9 mouse cellular contexts compared by ENCODE assay signal in genomic region chr7:119849096-119849495, GRCm38 (mm10). TPM values are rescaled to one million over a fixed set of nuclear protein-coding genes. Genes with fewer than 3 reads are reported as not detected.
DNase-seq lines count a peak whose midpoint lies in the region; ATAC-seq lines count a peak whose summit lies in the region.
"Had no signal": no experiment of that assay in that cellular context is flagged by ENCODE, and none has a peak within 500 bp of the region (broad histone marks: within the 10 kb centered on the region; RNA-seq: fewer than 3 reads in every experiment).

No protein-coding gene starts in this region.

- H3K36me3 ChIP-seq in intestine, embryonic 15.5 days = no peaks in the 10 kb centered on the region

- H3K4me1 ChIP-seq in intestine, embryonic 15.5 days (replicated peaks) = no peaks in the 10 kb centered on the region
- H3K4me1 ChIP-seq: embryonic facial prominence, embryonic 13.5 days had no signal

- DNase-seq in spleen, postnatal 10 days (ENCODE audit: low spot score in 2 of 2) = peak; percentile 21 to 46
- DNase-seq in spleen, adult 12 weeks (ENCODE audit: low spot score) = no peak
- peak; percentile 59 for DNase-seq in cerebellum, adult 8-10 months
- DNase-seq in frontal cortex, postnatal 14 days (ENCODE audit: low spot score in 2 of 2) = peak; percentile 18 to 71
- DNase-seq in left cerebral cortex, postnatal 25 days (ENCODE audit: low spot score in 2 of 2) = peak; percentile 71 to 75
- peak; percentile 56 for DNase-seq in naive thymus-derived CD4-positive, alpha-beta T cell, adult 2 months (ENCODE audit: low read depth)
- DNase-seq in urinary bladder, adult 18-20 months (ENCODE audit: low spot score in 2 of 2) = peak; percentile 34 to 59

- WGBS in intestine, embryonic 15.5 days = 0% methylated on average over 1 of the region's 1 CpGs

- H3K9ac ChIP-seq in intestine, embryonic 15.5 days = no peak overlapping the region
- H3K9ac ChIP-seq: embryonic facial prominence, embryonic 13.5 days had no signal

- H3K4me2 ChIP-seq in intestine, embryonic 15.5 days (replicated peaks) = no peak overlapping the region
- H3K4me2 ChIP-seq: embryonic facial prominence, embryonic 13.5 days had no signal

- H3K27me3 ChIP-seq in intestine, embryonic 15.5 days (replicated peaks) = no peaks in the 10 kb centered on the region
- H3K27me3 ChIP-seq: embryonic facial prominence, embryonic 13.5 days had no signal

- intact Hi-C loops in left cerebral cortex, postnatal 25 days (cut with DNase I) = loop anchor here (2.0 kb wide), 3 partner anchors 206 to 356 kb away; no protein-coding TSS in a partner anchor

- peak; percentile 61; the same call in 1 of the 2 replicates for ATAC-seq in intestine, embryonic 15.5 days

- H3K9me3 ChIP-seq in intestine, embryonic 15.5 days = no peaks in the 10 kb centered on the region
- H3K9me3 ChIP-seq: embryonic facial prominence, embryonic 13.5 days had no signal

- H3K4me3 ChIP-seq in intestine, embryonic 15.5 days (replicated peaks) = no peak overlapping the region
- H3K4me3 ChIP-seq: embryonic facial prominence, embryonic 13.5 days had no signal

- no peak overlapping the region for H3K27ac ChIP-seq in intestine, embryonic 15.5 days
- H3K27ac ChIP-seq: embryonic facial prominence, embryonic 13.5 days had no signal

RNA-seq across cellular contexts. Expression of gene Lyrm1, which starts 46.6 kb away (rescaled TPM):
- 8.1 and 9.5 TPM in 2 replicates for polyA plus RNA-seq in intestine, embryonic 15.5 days (2015; fragmentation: Nextera tagmentation; extraction: Ambion mirVana)
- total RNA-seq in left cerebral cortex, postnatal 25 days (2021) = 10 to 100 TPM; 11.6 to 12.1 TPM

RNA-seq across cellular contexts. Expression of gene Dcun1d3, which starts 47.0 kb away (rescaled TPM):
- polyA plus RNA-seq in intestine, embryonic 15.5 days (2015; fragmentation: Nextera tagmentation; extraction: Ambion mirVana) = 10.6 and 11.6 TPM in 2 replicates
- total RNA-seq in left cerebral cortex, postnatal 25 days (2021) = 10 to 100 TPM; 29.8 to 35.6 TPM

RNA-seq across cellular contexts. Expression of gene Eri2, which starts 55.2 kb away (rescaled TPM):
- 16.0 and 18.8 TPM in 2 replicates for polyA plus RNA-seq in intestine, embryonic 15.5 days (2015; fragmentation: Nextera tagmentation; extraction: Ambion mirVana)
- 1 to 10 TPM; 7.7 to 8.4 TPM for total RNA-seq in left cerebral cortex, postnatal 25 days (2021)

RNA-seq across cellular contexts. Expression of gene Rexo5, which starts 55.3 kb away (rescaled TPM):
- 17.7 and 19.6 TPM in 2 replicates for polyA plus RNA-seq in intestine, embryonic 15.5 days (2015; fragmentation: Nextera tagmentation; extraction: Ambion mirVana)
- 1 to 10 TPM in 1 of 2 experiments, under 1 TPM in 1; 0.55 to 2.2 TPM for total RNA-seq in left cerebral cortex, postnatal 25 days (2021)
